Mouse (Mus musculus): ENCODE measurements at regions not wholly inside any gene's neighbourhood (a gene's known extent, or its start where the extent isn't known, plus 50 kb on each side); places are given as distances from the start of the nearest gene placed in this dataset.

GRCm38 (mm10) chr6:117607023-117607422, 234.0 kb upstream of the Zfp637 start:
- no peaks in the 10 kb centered on the region; the same call in 1 of the 2 replicates for H3K4me1 ChIP-seq
- no peaks in the 10 kb centered on the region for H3K36me3 ChIP-seq
- H3K9me3 ChIP-seq (replicated peaks) = 0 out of 2 replicates have a peak, but pooled peaks cover 7% of the 10 kb centered on the region
- no peak overlapping the region for H3K9ac ChIP-seq
- no peak overlapping the region for H3K27ac ChIP-seq
- WGBS = 77% methylated on average over 5 of the region's 5 CpGs
- no peak overlapping the region for H3K4me3 ChIP-seq
- no peak for ATAC-seq (ENCODE audit: low FRiP score)
- no peaks in the 10 kb centered on the region for H3K27me3 ChIP-seq
- H3K4me2 ChIP-seq (replicated peaks) = no peak overlapping the region

DNA sequence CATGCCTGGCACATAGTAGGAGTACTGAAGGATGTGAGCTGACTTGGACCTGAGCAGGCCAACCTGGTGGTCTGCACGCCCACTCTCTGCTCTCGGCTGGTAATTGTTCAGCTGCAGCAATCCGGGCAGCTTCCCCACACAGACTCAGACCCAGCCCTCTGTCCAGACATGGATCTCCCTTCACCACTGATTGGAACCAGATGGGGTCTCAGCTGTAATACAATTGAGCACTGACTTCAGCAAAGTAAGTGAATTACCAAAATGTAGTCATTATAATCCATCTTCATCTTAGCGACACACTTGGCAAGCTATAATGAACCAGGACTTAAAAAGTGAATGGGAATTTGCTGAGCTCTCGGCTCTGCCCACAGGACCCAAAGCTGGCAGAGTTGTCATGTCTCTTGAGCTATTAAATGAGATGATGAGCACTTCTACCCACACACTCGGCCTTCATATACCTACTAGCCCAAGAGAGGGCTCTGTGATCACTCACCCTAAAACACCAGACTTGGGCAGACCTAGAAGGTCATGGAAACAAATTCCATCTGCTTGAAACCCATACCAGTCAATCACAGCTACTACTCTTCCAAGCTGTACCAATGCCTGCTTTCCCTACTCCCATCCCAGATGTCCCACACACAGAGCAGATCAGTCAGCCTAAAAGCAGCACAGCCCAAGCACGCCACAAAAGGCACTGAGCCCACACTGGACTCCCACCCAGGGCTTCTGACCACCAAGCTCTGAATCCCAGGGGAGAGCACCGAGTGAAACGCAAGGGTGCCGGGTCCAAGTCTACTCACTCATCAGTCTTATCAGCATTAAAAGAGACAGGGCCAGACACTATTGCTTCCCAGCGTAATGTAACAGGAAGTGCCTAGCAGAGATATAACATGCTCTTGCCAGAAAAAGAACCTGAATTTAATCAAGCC, 231.2 kb upstream of the Zfp637 start:
- Histone ChIP-seq H3K9me3 (replicated peaks) (no peaks in the 10 kb centered on the region), H3K27me3 (no peaks in the 10 kb centered on the region), H3K9ac (no peak overlapping the region), H3K4me2 (replicated peaks) (no peak overlapping the region), H3K27ac (no peak overlapping the region), H3K36me3 (no peaks in the 10 kb centered on the region), H3K4me3 (no peak overlapping the region), H3K4me1 (no peaks in the 10 kb centered on the region; the same call in 1 of the 2 replicates)
- no peak for ATAC-seq (ENCODE audit: low FRiP score)
- WGBS = 67% methylated on average over 11 of the region's 11 CpGs

GRCm38 (mm10) chr6:117611281-117611680, 229.7 kb upstream of the Zfp637 start:
- Histone ChIP-seq H3K4me2 (replicated peaks) (no peak overlapping the region), H3K27ac (no peak overlapping the region), H3K9ac (no peak overlapping the region), H3K4me1 (no peaks in the 10 kb centered on the region; the same call in 1 of the 2 replicates), H3K27me3 (no peaks in the 10 kb centered on the region), H3K9me3 (replicated peaks) (no peaks in the 10 kb centered on the region), H3K36me3 (no peaks in the 10 kb centered on the region), H3K4me3 (no peak overlapping the region)
- no peak for ATAC-seq (ENCODE audit: low FRiP score)
- 84% methylated on average over 10 of the region's 10 CpGs for WGBS

DNA sequence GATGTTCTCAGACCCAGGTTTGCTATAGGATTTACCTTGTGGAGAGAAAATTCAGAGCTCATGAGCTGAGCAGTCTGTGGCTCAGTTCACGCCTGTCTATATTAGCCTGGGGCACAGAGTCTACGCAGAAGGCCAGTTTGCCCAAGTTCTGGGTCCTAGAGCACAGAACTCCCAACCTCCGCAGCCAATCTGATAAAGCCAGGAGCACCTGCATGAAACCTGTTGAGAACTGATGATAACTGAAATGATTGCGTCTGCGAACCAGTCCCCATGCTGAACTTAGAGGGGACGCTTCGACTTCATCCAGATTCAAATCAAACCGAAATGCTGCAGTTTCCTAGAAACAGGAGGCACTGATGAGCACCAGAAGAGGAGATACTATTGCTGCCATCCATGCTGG, 229.0 kb upstream of the Zfp637 start:
- Histone ChIP-seq H3K27me3 (no peaks in the 10 kb centered on the region), H3K9me3 (replicated peaks) (no peaks in the 10 kb centered on the region), H3K36me3 (no peaks in the 10 kb centered on the region), H3K4me3 (no peak overlapping the region), H3K27ac (no peak overlapping the region), H3K4me1 (no peaks in the 10 kb centered on the region; the same call in 1 of the 2 replicates), H3K9ac (no peak overlapping the region), H3K4me2 (replicated peaks) (no peak overlapping the region)
- WGBS = 90% methylated on average over 8 of the region's 8 CpGs
- ATAC-seq (ENCODE audit: low FRiP score) = no peak

- WGBS = 79% methylated on average over 8 of the region's 8 CpGs
- no peak overlapping the region for H3K4me2 ChIP-seq (replicated peaks)
- no peak for ATAC-seq (ENCODE audit: low FRiP score)
- H3K9me3 ChIP-seq (replicated peaks) = no peaks in the 10 kb centered on the region
- no peak overlapping the region for H3K4me3 ChIP-seq
- H3K27me3 ChIP-seq = no peaks in the 10 kb centered on the region
- H3K4me1 ChIP-seq = no peaks in the 10 kb centered on the region; the same call in 1 of the 2 replicates
- no peak overlapping the region for H3K27ac ChIP-seq
- H3K9ac ChIP-seq = no peak overlapping the region
- H3K36me3 ChIP-seq = no peaks in the 10 kb centered on the region
Measured at GRCm38 (mm10) chr6:117612421-117612820, 228.6 kb upstream of the Zfp637 start.

GRCm38 (mm10) chr6:117613656-117614350, 227.2 kb upstream of the Zfp637 start:
- no peak for ATAC-seq (ENCODE audit: low FRiP score)
- WGBS = 76% methylated on average over 11 of the region's 11 CpGs
- H3K9me3 ChIP-seq (replicated peaks) = no peaks in the 10 kb centered on the region
- no peak overlapping the region for H3K27ac ChIP-seq
- no peak overlapping the region for H3K4me2 ChIP-seq (replicated peaks)
- H3K4me1 ChIP-seq = no peaks in the 10 kb centered on the region; the same call in 1 of the 2 replicates
- H3K27me3 ChIP-seq = no peaks in the 10 kb centered on the region
- H3K9ac ChIP-seq = no peak overlapping the region
- H3K36me3 ChIP-seq = no peaks in the 10 kb centered on the region
- H3K4me3 ChIP-seq = no peak overlapping the region

DNA sequence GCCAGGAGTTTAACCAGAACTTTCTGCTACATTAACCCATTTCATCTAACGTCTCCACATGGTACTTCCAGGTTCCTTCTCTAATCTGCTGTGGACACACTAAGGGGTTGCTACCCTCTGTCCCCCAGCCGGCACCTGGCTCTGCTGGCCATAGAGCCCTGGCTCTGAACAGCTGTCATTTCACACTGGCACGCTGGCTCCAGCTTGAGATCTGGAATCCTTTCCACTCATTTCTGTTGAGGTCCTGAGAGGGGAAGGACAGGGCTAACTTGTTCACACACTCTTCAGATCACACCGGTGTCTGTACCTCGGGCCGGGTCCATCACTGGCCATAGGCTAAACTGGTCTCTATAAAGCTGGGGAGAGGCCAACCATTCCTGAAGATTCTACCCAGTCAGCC, 226.6 kb upstream of the Zfp637 start:
- Histone ChIP-seq H3K9me3 (replicated peaks) (no peaks in the 10 kb centered on the region), H3K27ac (no peak overlapping the region), H3K4me1 (no peaks in the 10 kb centered on the region; the same call in 1 of the 2 replicates), H3K9ac (no peak overlapping the region), H3K27me3 (no peaks in the 10 kb centered on the region), H3K4me2 (replicated peaks) (no peak overlapping the region), H3K4me3 (no peak overlapping the region), H3K36me3 (no peaks in the 10 kb centered on the region)
- WGBS = 79% methylated on average over 6 of the region's 6 CpGs
- ATAC-seq (ENCODE audit: low FRiP score) = no peak

- H3K9ac ChIP-seq = no peak overlapping the region
- H3K27me3 ChIP-seq = no peaks in the 10 kb centered on the region
- WGBS = 87% methylated on average over 6 of the region's 6 CpGs
- no peak for ATAC-seq (ENCODE audit: low FRiP score)
- no peak overlapping the region for H3K27ac ChIP-seq
- no peak overlapping the region for H3K4me2 ChIP-seq (replicated peaks)
- H3K4me1 ChIP-seq = no peaks in the 10 kb centered on the region
- H3K4me3 ChIP-seq = no peak overlapping the region
- H3K36me3 ChIP-seq = no peaks in the 10 kb centered on the region
- no peaks in the 10 kb centered on the region for H3K9me3 ChIP-seq (replicated peaks)
Measured at GRCm38 (mm10) chr6:117617168-117617567, 223.8 kb upstream of the Zfp637 start.

DNA sequence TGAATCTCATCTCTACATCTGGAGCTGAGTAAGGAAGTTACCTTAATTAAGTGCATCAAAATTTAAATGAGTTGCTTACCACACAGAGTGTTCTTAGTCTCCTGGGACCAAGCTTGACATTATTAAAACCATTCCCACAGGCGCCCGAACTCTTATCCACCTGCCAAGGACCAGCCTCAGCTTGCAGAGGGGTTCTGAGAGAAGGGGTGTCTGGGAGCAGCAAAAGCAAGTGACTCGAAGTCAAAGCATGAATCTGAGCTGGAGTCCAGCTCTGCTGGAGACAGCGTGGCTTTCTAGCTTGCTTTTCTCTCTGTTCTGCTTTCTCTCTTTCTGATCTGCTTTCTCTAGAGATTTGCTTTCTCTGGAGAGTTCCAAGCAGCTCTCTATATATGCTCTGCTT, 223.0 kb upstream of the Zfp637 start:
- H3K27me3 ChIP-seq = no peaks in the 10 kb centered on the region
- no peak overlapping the region for H3K4me2 ChIP-seq (replicated peaks)
- H3K36me3 ChIP-seq = no peaks in the 10 kb centered on the region
- no peak overlapping the region for H3K4me3 ChIP-seq
- no peaks in the 10 kb centered on the region for H3K9me3 ChIP-seq (replicated peaks)
- H3K9ac ChIP-seq = no peak overlapping the region
- ATAC-seq (ENCODE audit: low FRiP score) = no peak
- H3K27ac ChIP-seq = no peak overlapping the region
- 78% methylated on average over 4 of the region's 4 CpGs for WGBS
- no peaks in the 10 kb centered on the region for H3K4me1 ChIP-seq

- Histone ChIP-seq H3K9ac (no peak overlapping the region), H3K36me3 (no peaks in the 10 kb centered on the region), H3K27ac (no peak overlapping the region), H3K27me3 (no peaks in the 10 kb centered on the region), H3K9me3 (replicated peaks) (no peaks in the 10 kb centered on the region), H3K4me2 (replicated peaks) (no peak overlapping the region), H3K4me1 (no peaks in the 10 kb centered on the region), H3K4me3 (no peak overlapping the region)
- 64% methylated on average over 2 of the region's 2 CpGs for WGBS
- no peak for ATAC-seq (ENCODE audit: low FRiP score)
Measured at GRCm38 (mm10) chr6:117619606-117620005, 221.4 kb upstream of the Zfp637 start.

- Histone ChIP-seq H3K27me3 (no peaks in the 10 kb centered on the region), H3K9me3 (replicated peaks) (no peaks in the 10 kb centered on the region), H3K4me2 (replicated peaks) (no peak overlapping the region), H3K4me3 (no peak overlapping the region), H3K36me3 (no peaks in the 10 kb centered on the region), H3K27ac (no peak overlapping the region), H3K4me1 (no peaks in the 10 kb centered on the region; the same call in 1 of the 2 replicates), H3K9ac (no peak overlapping the region)
- ATAC-seq (ENCODE audit: low FRiP score) = no peak
- WGBS = 86% methylated on average over 6 of the region's 6 CpGs
Measured at GRCm38 (mm10) chr6:117622446-117622845, 218.5 kb upstream of the Zfp637 start.

DNA sequence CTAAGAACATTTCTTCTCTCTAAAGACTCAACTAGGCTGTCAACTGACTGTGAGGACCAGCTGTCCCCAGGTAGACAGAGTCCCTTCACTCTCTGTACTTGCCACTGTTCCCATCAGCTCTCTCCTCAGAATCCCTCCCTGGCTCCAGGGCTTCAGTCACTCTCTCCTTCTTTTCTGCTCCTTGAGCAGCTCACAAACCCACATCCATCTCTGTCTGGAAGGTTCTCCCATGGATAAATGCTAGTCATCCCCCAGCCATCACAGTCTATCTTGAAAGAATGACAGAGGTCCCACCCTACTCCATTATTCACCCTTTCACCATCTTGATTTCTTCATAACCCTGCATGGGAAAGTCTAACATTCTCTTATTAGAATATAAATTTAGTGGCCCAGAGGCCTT, 218.0 kb upstream of the Zfp637 start:
- Histone ChIP-seq H3K27ac (no peak overlapping the region), H3K4me2 (replicated peaks) (no peak overlapping the region), H3K9ac (no peak overlapping the region), H3K4me1 (no peaks in the 10 kb centered on the region; the same call in 1 of the 2 replicates), H3K9me3 (replicated peaks) (no peaks in the 10 kb centered on the region), H3K36me3 (no peaks in the 10 kb centered on the region), H3K27me3 (no peaks in the 10 kb centered on the region), H3K4me3 (no peak overlapping the region)
- ATAC-seq (ENCODE audit: low FRiP score) = no peak

All from hindbrain, embryonic 12.5 days (tissue).